Mouse (Mus musculus) midbrain, embryonic 13.5 days (tissue): Measurements from ENCODE around the gene Arf1. TPM values are rescaled to one million over a fixed set of nuclear protein-coding genes. Genes with fewer than 3 reads are reported as not detected.

ENCODE experiments used
- ATAC-seq: fragments of 200-750 bp; cut with Nextera tagmentation; 2 replicates; pipeline ENCODE4 v1.8.0; 2017; ENCODE audit warnings: mild to moderate bottlenecking, moderate TSS enrichment, moderate library complexity
- H3K27ac ChIP-seq: fragments of 300-500 bp; sonication (generic); 2 replicates; pipeline ENCODE4 v1.5.1; 2015; ENCODE audit warnings: inconsistent platforms, mild to moderate bottlenecking, moderate library complexity
- H3K27me3 ChIP-seq: fragments of 300-500 bp; sonication (generic); 2 replicates; pipeline ENCODE4 v1.6.1; 2015; ENCODE audit warnings: mild to moderate bottlenecking, inconsistent platforms
- H3K36me3 ChIP-seq: fragments of 300-500 bp; sonication (generic); 2 replicates; pipeline ENCODE4 v1.6.1; 2015; ENCODE audit warnings: mild to moderate bottlenecking, inconsistent platforms
- H3K4me1 ChIP-seq: fragments of 300-500 bp; sonication (generic); replicated peaks from 2 replicates; pipeline ENCODE4 v1.6.1; 2015; ENCODE audit warnings: inconsistent platforms
- H3K4me2 ChIP-seq: fragments of 300-500 bp; sonication (generic); replicated peaks from 2 replicates; pipeline ENCODE4 v1.6.1; 2015; ENCODE audit warnings: moderate library complexity, mild to moderate bottlenecking, inconsistent platforms
- H3K4me3 ChIP-seq: fragments of 300-500 bp; sonication (generic); replicated peaks from 2 replicates; pipeline ENCODE4 v1.5.1; 2015; ENCODE audit warnings: mild to moderate bottlenecking, inconsistent platforms
- H3K9ac ChIP-seq: fragments of 300-500 bp; sonication (generic); replicated peaks from 2 replicates; pipeline ENCODE4 v1.6.1; 2015; ENCODE audit warnings: mild to moderate bottlenecking, inconsistent platforms
- H3K9me3 ChIP-seq: fragments of 300-500 bp; sonication (generic); 2 replicates; pipeline ENCODE4 v1.6.1; 2016; ENCODE audit warnings: mild to moderate bottlenecking, inconsistent platforms
- WGBS: fragments of 180-500 bp; shearing (Covaris S2); methylation state at CpG from one replicate; pipeline ENCODE4 v1.1.7; 2015; 5-methylcytosine and 5-hydroxymethylcytosine counted together
- polyA plus RNA-seq: library from polyadenylated mRNA; unstranded; fragments of >200 nt; fragmentation: Nextera tagmentation; extraction: Ambion mirVana; gene quantifications from 2 replicates; pipeline ENCODE4 v1.2.1, GENCODE M21; 2015

Arf1 gene
- polyA plus RNA-seq, 1 experiment from 2014 or later, result 607 TPM

- 55% methylated on average over 6 of the region's 6 CpGs for WGBS
- H3K27me3 ChIP-seq, result peaks cover 37% of the 10 kb centered on the region
- no peak for ATAC-seq
These were observed 15.8 kb upstream of the Arf1 start for GRCm38 (mm10) chr11:59243856-59244255.

DNA sequence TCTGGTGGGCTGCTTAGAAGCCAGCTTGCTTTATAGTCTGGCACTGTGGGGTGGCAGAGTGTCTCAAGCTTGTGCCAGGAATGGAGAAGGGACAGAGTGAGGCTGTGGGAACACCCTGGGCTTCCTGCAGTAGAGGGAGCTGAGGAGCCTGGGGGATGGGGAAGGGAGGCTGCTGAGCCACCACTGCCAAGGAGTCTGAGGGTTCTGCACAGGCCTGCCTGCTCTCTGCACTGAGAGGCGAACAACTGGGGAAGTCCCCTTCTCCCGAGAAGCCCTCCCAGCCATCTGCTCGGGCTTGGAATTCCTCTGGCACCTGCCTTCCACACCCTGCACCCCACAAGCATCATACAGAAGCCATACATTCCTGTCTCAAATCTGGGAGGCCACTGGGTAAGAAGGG is 13.8 kb upstream of the Arf1 start:
- no peaks in the 10 kb centered on the region for H3K9me3 ChIP-seq
- no peak overlapping the region for H3K4me3 ChIP-seq
- peaks cover 12% of the 10 kb centered on the region for H3K4me1 ChIP-seq
- WGBS, result 63% methylated on average over 3 of the region's 3 CpGs
- no peak for ATAC-seq
- no peak overlapping the region for H3K9ac ChIP-seq
- peaks cover 29% of the 10 kb centered on the region for H3K27me3 ChIP-seq
- no peak overlapping the region for H3K27ac ChIP-seq
- H3K4me2 ChIP-seq, result no peak overlapping the region
- no peaks in the 10 kb centered on the region for H3K36me3 ChIP-seq

More at GRCm38 (mm10) chr11:59243856-59244255, 15.8 kb upstream of the Arf1 start:
- no peak overlapping the region for H3K27ac ChIP-seq
- peaks cover 6% of the 10 kb centered on the region for H3K4me1 ChIP-seq
- H3K4me3 ChIP-seq, result no peak overlapping the region
- no peak overlapping the region for H3K4me2 ChIP-seq
- no peaks in the 10 kb centered on the region for H3K36me3 ChIP-seq
- H3K9me3 ChIP-seq, result no peaks in the 10 kb centered on the region
- H3K9ac ChIP-seq, result no peak overlapping the region

- peaks cover 12% of the 10 kb centered on the region for H3K4me1 ChIP-seq
- no peaks in the 10 kb centered on the region for H3K9me3 ChIP-seq
- H3K27ac ChIP-seq, result no peak overlapping the region
- peaks cover 29% of the 10 kb centered on the region for H3K27me3 ChIP-seq
- H3K36me3 ChIP-seq, result no peaks in the 10 kb centered on the region
- ATAC-seq, result 0 out of 2 replicates have a peak, but pooled peaks have one; percentile 18
- H3K9ac ChIP-seq, result no peak overlapping the region
- H3K4me2 ChIP-seq, result no peak overlapping the region
- H3K4me3 ChIP-seq, result no peak overlapping the region
- WGBS, result 72% methylated on average over 4 of the region's 4 CpGs
These were observed 11.7 kb upstream of the Arf1 start for GRCm38 (mm10) chr11:59239796-59240195.

- peaks cover 29% of the 10 kb centered on the region for H3K27me3 ChIP-seq
- ATAC-seq, result peak; percentile 31
- no peak overlapping the region for H3K27ac ChIP-seq
- WGBS, result 75% methylated on average over 4 of the region's 4 CpGs
- H3K4me1 ChIP-seq, result peaks cover 12% of the 10 kb centered on the region
- H3K9ac ChIP-seq, result no peak overlapping the region
- H3K4me2 ChIP-seq, result no peak overlapping the region
- H3K4me3 ChIP-seq, result no peak overlapping the region
- no peaks in the 10 kb centered on the region for H3K9me3 ChIP-seq
- H3K36me3 ChIP-seq, result no peaks in the 10 kb centered on the region
These were observed 11.3 kb upstream of the Arf1 start for GRCm38 (mm10) chr11:59239428-59239785.

- Histone ChIP-seq H3K9ac (no peak overlapping the region), H3K4me2 (no peak overlapping the region), H3K9me3 (no peaks in the 10 kb centered on the region), H3K27me3 (peaks cover 26% of the 10 kb centered on the region), H3K4me1 (peaks cover 12% of the 10 kb centered on the region), H3K36me3 (no peaks in the 10 kb centered on the region), H3K4me3 (no peak overlapping the region), H3K27ac (no peak overlapping the region)
- ATAC-seq, result peak; percentile 76
- WGBS, result 5% methylated on average over 15 of the region's 15 CpGs
These were observed 10.7 kb upstream of the Arf1 start for GRCm38 (mm10) chr11:59238525-59239427.

GRCm38 (mm10) chr11:59232797-59233196 is 4.7 kb upstream of the Arf1 start:
- Histone ChIP-seq H3K9ac (no peak overlapping the region), H3K4me3 (no peak overlapping the region)
- ATAC-seq, result no peak

GRCm38 (mm10) chr11:59230144-59230760 is 2.2 kb upstream of the Arf1 start:
- no peaks in the 10 kb centered on the region for H3K9me3 ChIP-seq
- 0 out of 2 replicates have a peak overlapping the region, but pooled peaks have one; percentile 14 for H3K9ac ChIP-seq
- ATAC-seq, result no peak
- peaks cover 26% of the 10 kb centered on the region for H3K4me1 ChIP-seq
- no peaks in the 10 kb centered on the region for H3K27me3 ChIP-seq
- 15% methylated on average over 7 of the region's 7 CpGs for WGBS
- H3K36me3 ChIP-seq, result no peaks in the 10 kb centered on the region
- H3K4me2 ChIP-seq, result no peak overlapping the region
- H3K4me3 ChIP-seq, result no peak overlapping the region
- no peak overlapping the region for H3K27ac ChIP-seq

More at GRCm38 (mm10) chr11:59232797-59233196, 4.7 kb upstream of the Arf1 start:
- Histone ChIP-seq H3K36me3 (no peaks in the 10 kb centered on the region), H3K27ac (no peak overlapping the region), H3K9me3 (no peaks in the 10 kb centered on the region), H3K27me3 (no peaks in the 10 kb centered on the region), H3K4me1 (peaks cover 5% of the 10 kb centered on the region), H3K4me2 (no peak overlapping the region)
- WGBS, result 48% methylated on average over 2 of the region's 2 CpGs

- Histone ChIP-seq H3K9ac (peak overlapping the region; percentile 99), H3K4me3 (peak overlapping the region; percentile 100), H3K9me3 (no peaks in the 10 kb centered on the region), H3K27ac (peak overlapping the region; percentile 95), H3K27me3 (no peaks in the 10 kb centered on the region), H3K4me1 (peaks cover 51% of the 10 kb centered on the region), H3K36me3 (no peaks in the 10 kb centered on the region; the same call in 1 of the 2 replicates), H3K4me2 (peak overlapping the region; percentile 98)
- peak; percentile 85 for ATAC-seq
- WGBS, result under 1% methylated on average over 45 of the region's 51 CpGs
These were observed 407 bp downstream of the Arf1 start for GRCm38 (mm10) chr11:59227604-59228121.

GRCm38 (mm10) chr11:59226787-59227603 is 1.1 kb downstream of the Arf1 start:
- peak; percentile 0; the same call in 1 of the 2 replicates for ATAC-seq
- H3K4me2 ChIP-seq, result peak overlapping the region; percentile 98
- 6% methylated on average over 21 of the region's 21 CpGs for WGBS
- peak overlapping the region; percentile 95 for H3K27ac ChIP-seq
- H3K36me3 ChIP-seq, result no peaks in the 10 kb centered on the region; the same call in 1 of the 2 replicates
- no peaks in the 10 kb centered on the region for H3K27me3 ChIP-seq
- peak overlapping the region; percentile 100 for H3K4me3 ChIP-seq
- H3K9ac ChIP-seq, result peak overlapping the region; percentile 99
- H3K9me3 ChIP-seq, result no peaks in the 10 kb centered on the region
- peaks cover 55% of the 10 kb centered on the region for H3K4me1 ChIP-seq

GRCm38 (mm10) chr11:59226251-59226650 is 1.8 kb downstream of the Arf1 start:
- 64% methylated on average over 3 of the region's 3 CpGs for WGBS
- H3K36me3 ChIP-seq, result no peaks in the 10 kb centered on the region; the same call in 1 of the 2 replicates
- ATAC-seq, result no peak
- peak overlapping the region; percentile 98 for H3K4me2 ChIP-seq
- peak overlapping the region; percentile 100 for H3K4me3 ChIP-seq
- H3K9me3 ChIP-seq, result no peaks in the 10 kb centered on the region
- H3K9ac ChIP-seq, result peak overlapping the region; percentile 99
- no peak overlapping the region for H3K27ac ChIP-seq
- peaks cover 58% of the 10 kb centered on the region for H3K4me1 ChIP-seq
- no peaks in the 10 kb centered on the region for H3K27me3 ChIP-seq

DNA sequence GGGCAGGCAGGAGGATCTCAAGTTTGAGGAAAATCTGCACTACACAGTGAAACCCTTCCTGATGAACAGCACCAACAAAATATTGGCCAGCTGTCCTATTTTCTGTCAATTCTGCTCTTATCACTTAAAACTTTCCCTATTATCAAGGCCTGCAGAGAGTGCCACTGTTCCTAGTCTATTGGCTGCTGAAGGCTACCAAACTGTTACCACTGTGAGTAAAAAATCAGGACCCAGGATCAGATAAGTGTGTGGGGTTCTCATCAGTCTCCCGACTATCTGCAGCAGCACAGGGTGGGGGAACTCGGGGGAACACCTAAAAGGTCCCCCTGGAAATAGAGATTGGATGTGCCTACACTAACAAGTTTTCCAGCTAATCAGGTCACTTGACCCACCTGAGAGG is 2.9 kb downstream of the Arf1 start:
- peaks cover 58% of the 10 kb centered on the region for H3K4me1 ChIP-seq
- 91% methylated on average over 2 of the region's 2 CpGs for WGBS
- H3K4me2 ChIP-seq, result 0 out of 2 replicates have a peak overlapping the region, but pooled peaks have one; percentile 7
- H3K36me3 ChIP-seq, result peaks cover 3% of the 10 kb centered on the region
- H3K9ac ChIP-seq, result no peak overlapping the region
- no peaks in the 10 kb centered on the region for H3K9me3 ChIP-seq
- H3K27ac ChIP-seq, result no peak overlapping the region
- no peak overlapping the region for H3K4me3 ChIP-seq
- no peaks in the 10 kb centered on the region for H3K27me3 ChIP-seq
- ATAC-seq, result no peak
